Mouse (Mus musculus) hematopoietic stem cell, adult 5-6 weeks (primary cell): ENCODE results near the gene Dnah9. TPM values are rescaled to one million over a fixed set of nuclear protein-coding genes. Genes with fewer than 3 reads are reported as not detected.

Experiments
- ATAC-seq, 2 experiments: fragments of 125-278 bp in 1 of 2; replicated peaks in 1 of 2; 2 replicates each; pipeline ENCODE4 v1.8.0; 2016 to 2017; ENCODE audit warnings: inconsistent platforms in 2 of 2, mild to moderate bottlenecking in 2 of 2, moderate number of reproducible peaks in 2 of 2, low read depth in 1 of 2, moderate TSS enrichment in 1 of 2; ENCODE audit not compliant: low FRiP score in 2 of 2, poor library complexity in 2 of 2, severe bottlenecking in 2 of 2, insufficient read depth in 1 of 2, low TSS enrichment in 1 of 2
- total RNA-seq: library from RNA; stranded (forward); fragments of 172-1452, 232-1000 nt; gene quantifications from 2 replicates; pipeline ENCODE4 v1.2.3, GENCODE M21; 2017

Gene Dnah9
- total RNA-seq, 1 experiment from 2014 or later, result not detected

- no peak for ATAC-seq
Observed at GRCm38 (mm10) chr11:66025728-66026127, 142.6 kb downstream of the Dnah9 start.

- no peak for ATAC-seq
Observed at GRCm38 (mm10) chr11:65975871-65976270, 192.5 kb downstream of the Dnah9 start.

- no peak for ATAC-seq
Observed at GRCm38 (mm10) chr11:65930796-65931195, 237.6 kb downstream of the Dnah9 start.

GRCm38 (mm10) chr11:65930359-65930758, 238.0 kb downstream of the Dnah9 start:
- ATAC-seq, result no peak

- no peak for ATAC-seq
Observed at GRCm38 (mm10) chr11:65927962-65928361, 240.4 kb downstream of the Dnah9 start.

GRCm38 (mm10) chr11:65918480-65919236, 249.7 kb downstream of the Dnah9 start:
- ATAC-seq, result no peak

- peak; percentile 22 to 64; a peak in 2 of 4 replicates for ATAC-seq
Observed at GRCm38 (mm10) chr11:65909195-65909594, 259.2 kb downstream of the Dnah9 start.

GRCm38 (mm10) chr11:65905487-65905886, 262.9 kb downstream of the Dnah9 start:
- 0 out of 4 replicates have a peak, but pooled peaks of 1 of the 2 experiments have one; percentile 25 for ATAC-seq

GRCm38 (mm10) chr11:65903944-65904343, 264.4 kb downstream of the Dnah9 start:
- no peak for ATAC-seq

GRCm38 (mm10) chr11:65881465-65881864, 286.9 kb downstream of the Dnah9 start:
- ATAC-seq, result no peak

- ATAC-seq, result no peak
Observed at GRCm38 (mm10) chr11:65877146-65877775, 291.1 kb downstream of the Dnah9 start.

GRCm38 (mm10) chr11:65861476-65861875, 306.9 kb downstream of the Dnah9 start:
- ATAC-seq, result no peak

- ATAC-seq, result peak; percentile 91 to 94
Observed at GRCm38 (mm10) chr11:65852066-65852465, 316.3 kb downstream of the Dnah9 start.

- no peak for ATAC-seq
Observed at GRCm38 (mm10) chr11:65846446-65846845, 321.9 kb downstream of the Dnah9 start.

- ATAC-seq, result no peak
Observed at GRCm38 (mm10) chr11:65838999-65839398, 329.4 kb downstream of the Dnah9 start.

- no peak for ATAC-seq
Observed at GRCm38 (mm10) chr11:65824556-65824955, 343.8 kb downstream of the Dnah9 start.

GRCm38 (mm10) chr11:65820877-65821276, 347.5 kb downstream of the Dnah9 start:
- peak; percentile 86 to 93 for ATAC-seq

GRCm38 (mm10) chr11:65820280-65820679, 348.1 kb downstream of the Dnah9 start:
- ATAC-seq, result no peak

GRCm38 (mm10) chr11:65818193-65818592, 350.2 kb downstream of the Dnah9 start:
- ATAC-seq, result no peak
